Mouse (Mus musculus) embryonic facial prominence, embryonic 13.5 days (tissue): ENCODE data around the gene P2rx4. TPM values are rescaled to one million over a fixed set of nuclear protein-coding genes. Genes with fewer than 3 reads are reported as not detected.

Experiments used
- ATAC-seq: fragments of 200-750 bp; cut with Nextera tagmentation; 2 replicates; pipeline ENCODE4 v1.8.0; 2017; ENCODE audit warnings: low read depth; ENCODE audit not compliant: insufficient number of reproducible peaks, insufficient read depth, low FRiP score, low TSS enrichment
- H3K27ac ChIP-seq: fragments of 300-500 bp; sonication (generic); 2 replicates; pipeline ENCODE4 v1.5.1; 2015; ENCODE audit warnings: moderate library complexity, mild to moderate bottlenecking, inconsistent platforms
- H3K27me3 ChIP-seq: fragments of 300-500 bp; sonication (generic); 2 replicates; pipeline ENCODE4 v1.6.1; 2015; ENCODE audit warnings: mild to moderate bottlenecking, inconsistent platforms
- H3K36me3 ChIP-seq: fragments of 300-500 bp; sonication (generic); 2 replicates; pipeline ENCODE4 v1.6.1; 2015; ENCODE audit warnings: mild to moderate bottlenecking, inconsistent platforms
- H3K4me1 ChIP-seq: fragments of 300-500 bp; sonication (generic); 2 replicates; pipeline ENCODE4 v1.6.1; 2015; ENCODE audit warnings: inconsistent platforms
- H3K4me2 ChIP-seq: fragments of 300-500 bp; sonication (generic); 2 replicates; pipeline ENCODE4 v1.6.1; 2015; ENCODE audit warnings: moderate library complexity, mild to moderate bottlenecking, inconsistent platforms
- H3K4me3 ChIP-seq: fragments of 300-500 bp; sonication (generic); 2 replicates; pipeline ENCODE4 v1.5.1; 2015; ENCODE audit warnings: mild to moderate bottlenecking, inconsistent platforms
- H3K9ac ChIP-seq: fragments of 300-500 bp; sonication (generic); 2 replicates; pipeline ENCODE4 v1.6.1; 2015; ENCODE audit warnings: mild to moderate bottlenecking, inconsistent platforms
- H3K9me3 ChIP-seq: fragments of 300-500 bp; sonication (generic); 2 replicates; pipeline ENCODE4 v1.6.1; 2016; ENCODE audit warnings: inconsistent platforms
- WGBS: fragments of 180-500 bp; shearing (Covaris S2); methylation state at CpG from one replicate; pipeline ENCODE4 v1.1.7; 2015; ENCODE audit warnings: mixed read lengths; 5-methylcytosine and 5-hydroxymethylcytosine counted together
- polyA plus RNA-seq: library from polyadenylated mRNA; unstranded; fragments of >200 nt; fragmentation: Nextera tagmentation; extraction: Ambion mirVana; gene quantifications from 2 replicates; pipeline ENCODE4 v1.2.1, GENCODE M21; 2015

The P2rx4 gene
- polyA plus RNA-seq, 1 experiment from 2014 or later = 16.9 TPM

DNA sequence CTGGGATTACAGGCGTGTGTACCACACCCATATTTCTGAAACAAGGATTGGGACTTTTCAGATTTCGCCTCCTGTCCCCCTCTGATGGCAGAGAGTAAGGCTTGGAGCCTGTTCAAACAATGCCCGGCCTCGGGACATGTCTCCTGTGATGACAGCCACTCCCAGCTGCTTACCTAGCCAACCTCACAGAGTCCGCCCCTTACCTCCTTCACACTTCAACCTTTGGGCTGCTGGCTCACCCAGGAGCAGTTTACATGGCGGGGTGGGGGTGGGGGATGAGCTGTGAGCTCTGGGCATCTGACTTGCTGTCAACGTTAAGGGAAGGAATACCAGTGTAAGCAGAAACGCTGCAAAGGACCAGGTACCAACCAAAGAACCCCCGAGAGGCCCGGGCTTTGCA is 23.4 kb downstream of the P2rx4 start:
- Histone ChIP-seq H3K4me1 (peaks cover 32% of the 10 kb centered on the region), H3K4me2 (no peak overlapping the region), H3K9ac (no peak overlapping the region), H3K36me3 (peaks cover 12% of the 10 kb centered on the region; the same call in 1 of the 2 replicates), H3K9me3 (no peaks in the 10 kb centered on the region), H3K27me3 (no peaks in the 10 kb centered on the region), H3K27ac (no peak overlapping the region; the same call in 1 of the 2 replicates), H3K4me3 (no peak overlapping the region)
- 80% methylated on average over 10 of the region's 10 CpGs for WGBS
- ATAC-seq = no peak

DNA sequence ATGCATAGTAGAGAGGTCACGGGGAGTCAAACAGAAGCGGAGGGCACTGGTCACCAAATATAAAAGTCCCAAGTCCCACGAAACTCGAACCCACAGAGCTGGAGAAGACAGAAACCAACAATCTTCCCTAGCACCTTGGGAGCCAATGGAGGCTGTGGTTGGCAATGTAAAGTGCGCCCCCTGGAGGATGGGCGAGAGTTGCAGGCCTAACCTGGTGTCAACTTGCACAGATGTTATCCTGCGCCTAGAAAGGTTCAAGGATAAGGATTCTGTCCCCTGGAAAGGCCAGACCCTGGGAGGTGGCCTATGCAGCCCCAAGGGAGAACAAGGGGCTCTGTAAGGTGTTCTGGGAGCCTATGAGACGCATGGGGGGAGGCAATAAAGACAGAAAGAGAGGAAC is 24.0 kb downstream of the P2rx4 start:
- Histone ChIP-seq H3K27me3 (no peaks in the 10 kb centered on the region), H3K27ac (peak overlapping the region; percentile 83), H3K36me3 (peaks cover 16% of the 10 kb centered on the region), H3K9me3 (no peaks in the 10 kb centered on the region), H3K4me3 (no peak overlapping the region), H3K4me1 (peaks cover 29% of the 10 kb centered on the region), H3K4me2 (0 out of 2 replicates have a peak overlapping the region, but pooled peaks have one; percentile 42), H3K9ac (0 out of 2 replicates have a peak overlapping the region, but pooled peaks have one; percentile 46)
- ATAC-seq = no peak
- WGBS = 68% methylated on average over 8 of the region's 8 CpGs

DNA sequence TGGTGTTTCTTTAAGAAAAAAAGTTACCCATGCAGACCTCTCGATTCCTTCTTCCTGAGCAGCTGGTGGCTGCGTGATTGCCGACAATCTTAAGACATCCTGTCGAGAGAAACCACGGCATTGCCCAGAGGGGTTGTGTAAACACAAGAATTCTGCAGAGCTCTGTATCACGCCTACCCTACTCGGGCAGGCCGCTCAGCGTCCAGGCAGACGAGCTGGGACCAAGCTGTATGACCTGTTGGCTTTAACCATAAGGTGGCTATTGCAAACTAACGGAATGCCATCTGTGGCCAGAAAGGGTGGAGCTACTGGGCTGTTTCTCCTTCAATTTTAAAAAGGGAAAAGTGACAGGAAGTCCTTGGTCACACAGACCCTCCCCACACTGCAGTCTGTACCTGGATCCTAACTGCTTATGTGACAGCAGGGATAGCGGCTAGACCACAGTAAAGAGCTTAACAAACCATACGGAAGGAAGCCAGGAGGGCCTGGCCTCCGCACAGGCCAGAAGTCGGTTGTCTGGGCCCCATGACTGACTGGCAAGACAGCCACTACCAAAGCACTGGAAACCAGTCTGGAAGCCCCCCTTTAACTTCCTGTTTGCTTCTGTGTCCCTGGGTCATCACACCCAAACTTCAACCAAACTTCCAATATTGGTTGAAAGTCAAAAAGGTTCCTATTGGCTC is 24.8 kb downstream of the P2rx4 start:
- Histone ChIP-seq H3K4me3 (no peak overlapping the region), H3K4me2 (peak overlapping the region; percentile 42), H3K27me3 (no peaks in the 10 kb centered on the region), H3K9me3 (no peaks in the 10 kb centered on the region), H3K27ac (peak overlapping the region; percentile 83), H3K4me1 (peaks cover 27% of the 10 kb centered on the region), H3K9ac (peak overlapping the region; percentile 46), H3K36me3 (peaks cover 24% of the 10 kb centered on the region)
- WGBS = 24% methylated on average over 15 of the region's 15 CpGs
- no peak for ATAC-seq

DNA sequence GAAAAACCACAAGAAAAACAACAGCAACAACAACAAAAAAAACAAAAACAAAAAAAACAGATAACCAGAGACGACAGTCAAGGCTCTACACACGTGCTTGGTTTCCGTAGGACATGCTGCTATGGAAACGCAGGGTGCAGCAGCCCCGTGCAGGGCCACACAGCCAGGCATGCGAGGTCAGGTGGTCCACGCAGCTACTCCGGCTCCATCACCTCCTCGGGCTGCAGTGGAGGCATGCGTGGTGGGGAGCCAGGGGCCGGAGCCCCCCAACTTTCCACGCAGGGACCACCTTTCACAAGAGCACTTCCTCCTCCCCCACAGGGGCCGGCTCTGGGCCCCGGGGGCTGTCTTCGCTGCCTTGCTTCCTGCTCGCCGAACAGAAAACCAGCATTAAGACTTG is 26.5 kb downstream of the P2rx4 start:
- peak overlapping the region; percentile 28; the same call in 1 of the 2 replicates for H3K4me2 ChIP-seq

DNA sequence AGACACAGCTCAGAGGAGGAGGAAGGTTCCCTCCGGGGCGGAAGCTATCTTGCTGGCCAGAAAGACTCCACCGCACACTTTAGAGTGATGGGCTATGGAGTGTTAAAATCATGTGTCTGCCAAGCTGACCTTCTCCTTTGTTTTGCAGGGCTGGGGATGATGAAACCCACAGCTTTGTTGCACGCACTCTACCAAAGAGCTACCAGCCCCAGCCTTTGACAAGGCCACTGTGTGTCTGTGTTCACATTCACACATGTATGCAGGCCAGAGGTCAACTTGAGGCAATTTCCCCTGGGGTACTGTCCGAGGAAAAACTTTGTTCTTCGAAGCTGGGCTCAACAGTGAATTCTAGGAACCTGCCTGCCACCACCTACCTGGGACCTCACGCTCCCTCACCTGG is 28.5 kb downstream of the P2rx4 start:
- no peak for ATAC-seq
- WGBS = 78% methylated on average over 7 of the region's 7 CpGs
- H3K4me1 ChIP-seq = peaks cover 27% of the 10 kb centered on the region
- H3K36me3 ChIP-seq = peaks cover 28% of the 10 kb centered on the region
- no peak overlapping the region for H3K4me3 ChIP-seq
- H3K4me2 ChIP-seq = no peak overlapping the region
- no peak overlapping the region for H3K27ac ChIP-seq
- H3K9ac ChIP-seq = no peak overlapping the region
- H3K27me3 ChIP-seq = no peaks in the 10 kb centered on the region
- no peaks in the 10 kb centered on the region for H3K9me3 ChIP-seq

More for the DNA sequence above, 26.5 kb downstream of the P2rx4 start:
- H3K9ac ChIP-seq = no peak overlapping the region
- 56% methylated on average over 17 of the region's 17 CpGs for WGBS
- H3K4me3 ChIP-seq = no peak overlapping the region
- peaks cover 23% of the 10 kb centered on the region for H3K36me3 ChIP-seq
- H3K27me3 ChIP-seq = no peaks in the 10 kb centered on the region
- peaks cover 27% of the 10 kb centered on the region for H3K4me1 ChIP-seq
- no peak overlapping the region for H3K27ac ChIP-seq
- H3K9me3 ChIP-seq = no peaks in the 10 kb centered on the region
- no peak for ATAC-seq

DNA sequence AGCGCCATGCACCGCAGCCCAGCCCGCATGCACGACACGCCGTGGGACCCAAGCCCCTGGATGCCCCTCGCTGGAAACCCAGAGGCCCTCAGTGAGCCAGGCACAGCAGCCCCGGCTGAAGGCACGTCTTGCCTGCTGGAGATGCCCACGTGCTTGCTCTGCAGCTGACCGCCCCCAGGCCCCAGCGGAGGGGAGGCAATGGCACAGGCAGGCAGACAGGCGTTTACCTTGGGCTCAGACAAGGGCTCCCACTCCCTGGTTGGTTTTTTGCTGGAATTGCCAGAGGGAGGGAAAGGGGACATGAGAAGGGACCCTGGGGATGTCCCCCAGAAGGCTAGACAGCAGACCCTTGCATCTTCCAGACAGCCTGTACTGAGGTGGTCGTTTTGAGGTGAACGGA is 29.4 kb downstream of the P2rx4 start:
- no peak overlapping the region for H3K27ac ChIP-seq
- no peak overlapping the region for H3K4me2 ChIP-seq
- no peak overlapping the region for H3K4me3 ChIP-seq
- H3K27me3 ChIP-seq = no peaks in the 10 kb centered on the region
- ATAC-seq = no peak
- H3K4me1 ChIP-seq = peaks cover 21% of the 10 kb centered on the region
- H3K36me3 ChIP-seq = peaks cover 37% of the 10 kb centered on the region
- no peak overlapping the region; the same call in 1 of the 2 replicates for H3K9ac ChIP-seq
- H3K9me3 ChIP-seq = no peaks in the 10 kb centered on the region
- WGBS = 85% methylated on average over 15 of the region's 15 CpGs

DNA sequence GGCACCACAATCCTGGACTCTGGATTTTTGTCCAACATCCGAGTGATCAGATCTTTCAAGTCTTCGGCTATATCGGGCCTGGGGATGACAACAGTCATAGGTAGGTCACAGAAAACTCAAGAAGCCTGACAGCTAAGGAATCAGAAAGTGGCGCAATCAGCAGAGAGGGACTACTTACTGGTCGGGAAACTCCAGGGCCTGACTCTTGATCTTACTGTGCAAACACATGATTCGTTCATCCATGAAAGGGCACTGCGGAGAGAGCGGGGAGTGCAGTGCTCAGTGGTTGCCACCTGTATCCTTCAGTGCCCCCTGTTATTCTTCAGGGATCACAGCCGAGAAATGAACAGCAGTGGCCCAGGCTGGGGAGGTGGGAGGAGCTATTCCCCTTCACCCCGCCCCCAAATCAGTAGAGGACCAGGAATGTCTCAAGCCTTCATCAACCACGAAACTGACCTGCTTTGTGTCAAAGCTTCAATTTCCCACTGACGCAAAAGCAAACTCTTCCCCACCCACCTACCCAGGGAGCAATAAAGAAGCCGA is 36.6 kb downstream of the P2rx4 start:
- no peaks in the 10 kb centered on the region for H3K4me1 ChIP-seq
- no peaks in the 10 kb centered on the region for H3K27me3 ChIP-seq
- WGBS = 84% methylated on average over 13 of the region's 13 CpGs
- no peak overlapping the region for H3K4me3 ChIP-seq
- H3K4me2 ChIP-seq = no peak overlapping the region
- no peak for ATAC-seq
- H3K9ac ChIP-seq = no peak overlapping the region
- H3K27ac ChIP-seq = no peak overlapping the region
- H3K9me3 ChIP-seq = no peaks in the 10 kb centered on the region
- peaks cover 81% of the 10 kb centered on the region for H3K36me3 ChIP-seq

DNA sequence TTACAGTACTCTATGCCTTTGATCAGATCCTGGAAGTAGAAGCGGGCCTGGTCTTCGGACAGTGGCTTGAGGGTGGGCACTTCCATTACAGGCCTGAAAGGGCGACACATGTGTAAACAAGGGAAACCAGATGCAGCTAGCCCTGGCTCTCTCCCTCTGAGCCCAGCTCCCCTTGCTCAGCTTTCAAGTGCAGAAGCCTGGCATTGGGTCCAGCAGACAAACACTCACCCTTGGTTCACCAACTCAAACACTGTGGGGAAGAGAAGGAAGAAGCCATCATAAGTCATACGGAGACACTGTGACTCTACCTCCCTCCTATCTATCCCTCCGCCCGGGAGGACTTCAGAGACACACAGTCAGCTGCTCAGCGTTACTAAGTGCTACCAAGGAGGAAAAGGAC is 40.6 kb downstream of the P2rx4 start:
- H3K4me3 ChIP-seq = no peak overlapping the region
- no peak overlapping the region for H3K4me2 ChIP-seq
- no peak overlapping the region for H3K9ac ChIP-seq
- no peaks in the 10 kb centered on the region for H3K9me3 ChIP-seq
- no peak for ATAC-seq
- WGBS = 66% methylated on average over 7 of the region's 7 CpGs
- peaks cover 66% of the 10 kb centered on the region for H3K36me3 ChIP-seq
- no peaks in the 10 kb centered on the region for H3K4me1 ChIP-seq
- H3K27ac ChIP-seq = no peak overlapping the region; the same call in 1 of the 2 replicates
- H3K27me3 ChIP-seq = no peaks in the 10 kb centered on the region

DNA sequence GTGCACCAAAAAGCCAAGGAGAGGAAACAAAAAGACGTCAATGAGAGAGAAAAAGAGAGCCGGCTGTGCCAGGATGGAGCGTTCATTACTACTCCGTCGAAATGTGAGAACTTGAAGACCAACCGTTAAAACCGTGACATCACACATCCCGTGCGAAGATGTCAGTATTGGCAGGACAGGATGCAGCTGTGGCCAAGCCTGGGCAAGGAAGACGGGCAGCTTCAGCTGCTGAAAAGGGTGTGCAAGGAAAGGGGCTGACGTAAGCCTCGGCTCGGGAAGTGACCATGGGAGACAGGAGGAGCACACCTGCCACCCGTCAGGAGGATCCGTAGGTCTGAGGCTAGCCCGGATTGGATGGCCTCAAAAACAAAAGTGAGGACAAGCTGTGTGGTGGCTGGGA is 47.1 kb downstream of the P2rx4 start:
- ATAC-seq = no peak
- peaks cover 60% of the 10 kb centered on the region for H3K36me3 ChIP-seq
- H3K27ac ChIP-seq = no peak overlapping the region
- no peak overlapping the region for H3K4me3 ChIP-seq
- H3K9me3 ChIP-seq = no peaks in the 10 kb centered on the region
- H3K27me3 ChIP-seq = no peaks in the 10 kb centered on the region
- H3K4me2 ChIP-seq = no peak overlapping the region
- no peak overlapping the region for H3K9ac ChIP-seq
- WGBS = 86% methylated on average over 16 of the region's 16 CpGs
- H3K4me1 ChIP-seq = no peaks in the 10 kb centered on the region

DNA sequence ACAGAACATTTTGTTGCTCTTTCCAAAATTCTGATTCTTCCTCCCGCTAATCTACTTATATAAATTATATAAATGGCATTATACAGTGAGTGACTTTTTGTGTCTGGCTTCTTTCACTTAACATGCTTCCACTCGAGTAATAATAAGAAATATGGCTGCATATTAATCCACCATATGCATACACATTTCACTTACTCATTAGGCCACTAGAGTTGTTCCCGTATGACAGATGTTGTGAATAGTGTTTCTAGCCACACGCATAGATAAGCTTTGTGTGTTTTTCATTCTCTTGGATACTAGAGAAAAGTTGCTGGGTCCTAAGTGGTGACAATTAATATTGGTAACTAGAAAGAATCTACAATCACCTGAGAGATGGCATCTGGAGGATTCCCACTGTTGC is 48.3 kb downstream of the P2rx4 start:
- Histone ChIP-seq H3K27me3 (no peaks in the 10 kb centered on the region), H3K9ac (no peak overlapping the region), H3K4me1 (no peaks in the 10 kb centered on the region), H3K9me3 (no peaks in the 10 kb centered on the region), H3K4me2 (no peak overlapping the region), H3K4me3 (no peak overlapping the region), H3K27ac (no peak overlapping the region), H3K36me3 (peaks cover 56% of the 10 kb centered on the region)
- ATAC-seq = no peak
- 93% methylated on average over 4 of the region's 4 CpGs for WGBS

DNA sequence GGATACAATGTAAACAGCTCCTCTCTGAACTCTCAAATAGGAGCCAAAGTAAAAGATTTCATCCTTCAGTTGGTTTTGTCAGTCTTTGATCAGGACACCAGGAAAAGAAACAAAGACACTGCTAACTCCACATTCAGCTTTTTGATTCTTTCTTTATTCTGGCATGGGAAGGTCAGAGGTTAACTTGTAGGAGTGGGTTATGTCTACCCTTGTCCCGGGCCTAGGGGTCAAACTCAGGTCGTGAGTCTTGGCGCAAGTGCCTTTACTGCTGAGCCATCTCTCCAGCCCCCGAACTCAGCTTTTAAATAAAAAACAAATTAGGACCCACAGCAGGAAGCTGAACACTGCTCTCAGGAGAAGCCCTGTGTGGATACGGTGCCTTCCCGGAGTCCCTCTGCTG is 48.8 kb downstream of the P2rx4 start:
- H3K36me3 ChIP-seq = peaks cover 53% of the 10 kb centered on the region
- ATAC-seq = no peak
- no peaks in the 10 kb centered on the region for H3K4me1 ChIP-seq
- H3K4me2 ChIP-seq = no peak overlapping the region
- H3K27me3 ChIP-seq = no peaks in the 10 kb centered on the region
- 78% methylated on average over 6 of the region's 6 CpGs for WGBS
- H3K4me3 ChIP-seq = no peak overlapping the region
- H3K9me3 ChIP-seq = no peaks in the 10 kb centered on the region
- H3K9ac ChIP-seq = no peak overlapping the region
- no peak overlapping the region for H3K27ac ChIP-seq

DNA sequence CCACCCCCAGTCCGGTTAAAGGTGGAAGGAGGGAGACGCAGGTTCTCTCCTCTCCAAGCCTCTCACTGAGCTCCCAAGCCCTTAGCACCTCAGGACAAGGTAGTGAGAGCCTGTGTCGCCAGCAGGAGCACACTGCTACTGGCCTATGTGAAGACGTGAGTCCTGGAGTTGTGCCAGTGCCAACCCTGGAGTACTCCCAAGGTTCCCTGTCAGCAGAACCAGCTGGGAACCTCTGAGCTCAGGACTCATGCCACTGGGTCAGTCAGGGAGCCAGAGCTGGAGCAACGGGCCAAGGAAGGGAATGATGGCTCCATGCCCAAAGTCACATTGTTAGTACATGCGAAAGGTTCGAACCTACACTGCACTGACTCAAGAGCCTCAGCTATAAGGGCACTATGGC is 49.3 kb downstream of the P2rx4 start:
- Histone ChIP-seq H3K27ac (no peak overlapping the region), H3K27me3 (no peaks in the 10 kb centered on the region), H3K9ac (no peak overlapping the region), H3K4me3 (no peak overlapping the region), H3K36me3 (peaks cover 51% of the 10 kb centered on the region), H3K9me3 (no peaks in the 10 kb centered on the region), H3K4me2 (no peak overlapping the region), H3K4me1 (no peaks in the 10 kb centered on the region)
- WGBS = 93% methylated on average over 7 of the region's 7 CpGs
- no peak for ATAC-seq
